Mouse (Mus musculus) intestine, postnatal 0 days (tissue): ENCODE measurements around the gene Prkcd. TPM values are rescaled to one million over a fixed set of nuclear protein-coding genes. Genes with fewer than 3 reads are reported as not detected.

Source experiments
- ATAC-seq: fragments of 200-750 bp; cut with Nextera tagmentation; 2 replicates; pipeline ENCODE4 v1.8.0; 2017; ENCODE audit warnings: mild to moderate bottlenecking, moderate TSS enrichment, moderate library complexity
- H3K27ac ChIP-seq: fragments of 300-500 bp; sonication (generic); 2 replicates; pipeline ENCODE4 v1.5.1; 2014; ENCODE audit warnings: mild to moderate bottlenecking, low read depth, low read length, moderate library complexity
- H3K27me3 ChIP-seq: fragments of 300-500 bp; sonication (generic); replicated peaks from 2 replicates; pipeline ENCODE4 v1.6.1; 2014; ENCODE audit warnings: low read length, mixed read lengths; ENCODE audit not compliant: control insufficient read depth, insufficient read depth
- H3K36me3 ChIP-seq: fragments of 300-500 bp; sonication (generic); 2 replicates; pipeline ENCODE4 v1.6.1; 2014; ENCODE audit warnings: mild to moderate bottlenecking, moderate library complexity; ENCODE audit not compliant: control insufficient read depth, insufficient read depth
- H3K4me1 ChIP-seq: fragments of 300-500 bp; sonication (generic); replicated peaks from 2 replicates; pipeline ENCODE4 v1.6.1; 2014; ENCODE audit warnings: antibody characterized with exemption, low read length, mixed read lengths; ENCODE audit not compliant: control insufficient read depth, insufficient read depth
- H3K4me2 ChIP-seq: fragments of 300-500 bp; sonication (generic); replicated peaks from 2 replicates; pipeline ENCODE4 v1.6.1; 2014; ENCODE audit warnings: low read depth, mild to moderate bottlenecking, moderate library complexity
- H3K4me3 ChIP-seq: fragments of 300-500 bp; sonication (generic); 2 replicates; pipeline ENCODE4 v1.5.1; 2014; ENCODE audit warnings: low read depth, low read length
- H3K9ac ChIP-seq: fragments of 300-500 bp; sonication (generic); 2 replicates; pipeline ENCODE4 v1.6.1; 2014; ENCODE audit warnings: mild to moderate bottlenecking, low read depth, low read length
- H3K9me3 ChIP-seq: fragments of 300-500 bp; sonication (generic); 2 replicates; pipeline ENCODE4 v1.6.1; 2016; ENCODE audit warnings: mixed run types; ENCODE audit not compliant: control insufficient read depth
- CTCF ChIP-seq: sonication (generic); IDR thresholded peaks from 2 replicates; pipeline ENCODE4 v1.5.1; 2016; ENCODE audit warnings: low read depth, mild to moderate bottlenecking, control low read depth, antibody characterized with exemption, moderate library complexity
- WGBS: fragments of 180-500 bp; shearing (Covaris S2); extraction: QIAGEN DNeasy Blood & Tissue Kit; methylation state at CpG from one replicate; pipeline ENCODE4 v1.1.7; 2014; 5-methylcytosine and 5-hydroxymethylcytosine counted together
- polyA plus RNA-seq: library from polyadenylated mRNA; unstranded; fragments of >200 nt; fragmentation: Nextera tagmentation; extraction: Ambion mirVana; gene quantifications from 2 replicates; pipeline ENCODE4 v1.2.1, GENCODE M21; 2015

The Prkcd gene
- polyA plus RNA-seq, 1 experiment from 2014 or later = 54.7 TPM

- no peaks in the 10 kb centered on the region for H3K9me3 ChIP-seq
- TF ChIP-seq CTCF = no peak
- H3K4me1 ChIP-seq = peaks cover 23% of the 10 kb centered on the region
- ATAC-seq = no peak
- no peak overlapping the region for H3K4me3 ChIP-seq
- peak overlapping the region; percentile 16 for H3K27ac ChIP-seq
- H3K9ac ChIP-seq = no peak overlapping the region
- no peak overlapping the region for H3K4me2 ChIP-seq
- H3K36me3 ChIP-seq = no peaks in the 10 kb centered on the region
- whole genome bisulfite sequencing = 55% methylated on average over 5 of the region's 5 CpGs
- no peaks in the 10 kb centered on the region for H3K27me3 ChIP-seq
These were observed 5.0 kb upstream of the Prkcd start for GRCm38 (mm10) chr14:30630811-30631576.

DNA sequence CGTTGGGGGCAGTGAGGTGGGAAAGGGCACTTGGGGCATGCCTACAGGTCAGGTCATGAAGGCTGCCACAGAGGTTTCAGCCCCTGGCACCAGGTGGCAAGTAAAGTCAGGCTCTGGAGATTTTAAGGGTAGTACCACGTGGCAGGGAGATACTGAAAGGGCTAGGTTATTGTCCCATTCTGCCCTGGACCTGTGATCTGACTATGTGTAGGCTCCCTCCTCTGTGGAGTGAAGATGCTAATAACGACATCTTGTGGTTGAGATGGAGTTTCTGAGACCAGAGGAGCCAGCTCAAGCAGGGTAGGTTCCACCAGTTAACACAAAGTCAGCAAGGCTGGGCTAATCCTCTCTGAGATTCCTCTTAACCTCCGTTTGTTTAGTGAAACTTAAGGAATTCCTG, 3.8 kb upstream of the Prkcd start:
- H3K4me3 ChIP-seq = no peak overlapping the region
- 57% methylated on average over 4 of the region's 4 CpGs for WGBS
- 0 out of 2 replicates have a peak, but pooled peaks have one; percentile 7 for TF ChIP-seq CTCF

DNA sequence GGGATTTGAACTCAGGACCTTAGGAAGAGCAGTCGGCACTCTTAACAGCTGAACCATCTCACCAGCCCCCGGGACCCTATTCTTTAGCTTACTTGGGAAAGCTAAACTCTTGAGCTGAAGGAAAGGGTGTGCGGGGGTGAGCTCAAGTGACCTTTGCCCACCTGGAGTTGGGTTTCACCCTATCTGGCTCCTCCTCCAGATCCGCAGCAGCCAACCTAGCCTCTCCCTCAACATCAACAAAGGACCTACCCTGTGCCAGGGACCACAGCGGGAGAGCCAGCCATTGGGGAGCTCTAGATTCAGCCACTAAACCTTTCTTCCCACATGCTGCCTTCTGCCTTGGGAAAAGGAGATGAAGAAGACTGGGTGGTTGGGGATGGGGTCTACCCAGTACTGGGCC, 2.2 kb upstream of the Prkcd start:
- Histone ChIP-seq H3K36me3 (no peaks in the 10 kb centered on the region), H3K9ac (no peak overlapping the region), H3K27me3 (no peaks in the 10 kb centered on the region), H3K4me2 (no peak overlapping the region), H3K4me1 (peaks cover 13% of the 10 kb centered on the region), H3K9me3 (no peaks in the 10 kb centered on the region), H3K27ac (peak overlapping the region; percentile 68), H3K4me3 (no peak overlapping the region)
- WGBS = 43% methylated on average over 5 of the region's 5 CpGs
- peak; percentile 63 for ATAC-seq
- no peak for TF ChIP-seq CTCF

More for the DNA sequence above, 3.8 kb upstream of the Prkcd start:
- H3K9ac ChIP-seq = no peak overlapping the region
- H3K27ac ChIP-seq = no peak overlapping the region
- ATAC-seq = no peak
- no peaks in the 10 kb centered on the region for H3K9me3 ChIP-seq
- H3K36me3 ChIP-seq = no peaks in the 10 kb centered on the region
- H3K4me2 ChIP-seq = no peak overlapping the region
- peaks cover 21% of the 10 kb centered on the region for H3K4me1 ChIP-seq
- no peaks in the 10 kb centered on the region for H3K27me3 ChIP-seq

GRCm38 (mm10) chr14:30626756-30627742, 1.0 kb upstream of the Prkcd start:
- Histone ChIP-seq H3K4me2 (peak overlapping the region; percentile 90), H3K36me3 (peaks cover 8% of the 10 kb centered on the region; the same call in 1 of the 2 replicates), H3K9ac (peak overlapping the region; percentile 83; the same call in 1 of the 2 replicates), H3K4me1 (peaks cover 11% of the 10 kb centered on the region), H3K9me3 (no peaks in the 10 kb centered on the region), H3K27me3 (no peaks in the 10 kb centered on the region), H3K4me3 (peak overlapping the region; percentile 83), H3K27ac (no peak overlapping the region)
- no peak for ATAC-seq
- no peak for TF ChIP-seq CTCF
- WGBS = 60% methylated on average over 12 of the region's 12 CpGs

GRCm38 (mm10) chr14:30625131-30625807, 741 bp downstream of the Prkcd start:
- WGBS = under 1% methylated on average over 39 of the region's 39 CpGs

More at GRCm38 (mm10) chr14:30625131-30625807, 741 bp downstream of the Prkcd start:
- peak overlapping the region; percentile 83 for H3K9ac ChIP-seq
- H3K4me1 ChIP-seq = peaks cover 11% of the 10 kb centered on the region
- peak overlapping the region; percentile 83 for H3K4me3 ChIP-seq
- H3K4me2 ChIP-seq = peak overlapping the region; percentile 90
- H3K36me3 ChIP-seq = peaks cover 13% of the 10 kb centered on the region; the same call in 1 of the 2 replicates
- H3K27me3 ChIP-seq = no peaks in the 10 kb centered on the region
- H3K9me3 ChIP-seq = no peaks in the 10 kb centered on the region
- peak overlapping the region; percentile 81 for H3K27ac ChIP-seq
- ATAC-seq = peak; percentile 20; the same call in 1 of the 2 replicates
- no peak for TF ChIP-seq CTCF
